Mouse (Mus musculus) heart, adult 8-10 months (tissue): ENCODE results near the gene Ppp1r26. TPM values are rescaled to one million over a fixed set of nuclear protein-coding genes. Genes with fewer than 3 reads are reported as not detected.

Source experiments
- DNase-seq: peaks from one replicate; pipeline ENCODE4 v3.0.0; 2022; ENCODE audit warnings: low spot score
- total RNA-seq, 4 experiments: library from RNA; stranded (reverse); gene quantifications; 2 replicates each; pipeline ENCODE4 v1.2.4; 2022

Ppp1r26 gene
- total RNA-seq, 4 experiments from 2014 or later, result 3.4 to 6.9 (median 3.9) TPM

DNA sequence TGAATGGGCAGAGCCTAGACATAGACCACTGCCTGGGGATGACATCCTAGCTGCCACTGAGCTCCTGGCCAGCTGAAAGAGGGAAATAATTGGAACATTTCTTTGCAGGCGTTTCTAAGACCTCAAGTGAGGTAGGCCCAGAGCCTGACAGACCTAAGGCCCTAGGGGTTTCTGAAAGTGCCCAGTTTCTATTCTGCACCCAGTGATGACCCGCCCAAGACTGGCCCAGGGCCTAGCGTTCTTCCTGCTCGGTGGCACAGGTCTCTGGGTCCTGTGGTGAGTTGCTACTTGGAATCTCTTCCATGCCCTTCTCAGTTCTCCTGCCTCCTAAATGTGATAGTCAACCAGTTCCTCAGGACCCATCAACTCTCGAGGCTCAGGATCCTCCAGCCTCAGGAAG, 51.0 kb downstream of the Ppp1r26 start:
- DNase-seq, result no peak

DNA sequence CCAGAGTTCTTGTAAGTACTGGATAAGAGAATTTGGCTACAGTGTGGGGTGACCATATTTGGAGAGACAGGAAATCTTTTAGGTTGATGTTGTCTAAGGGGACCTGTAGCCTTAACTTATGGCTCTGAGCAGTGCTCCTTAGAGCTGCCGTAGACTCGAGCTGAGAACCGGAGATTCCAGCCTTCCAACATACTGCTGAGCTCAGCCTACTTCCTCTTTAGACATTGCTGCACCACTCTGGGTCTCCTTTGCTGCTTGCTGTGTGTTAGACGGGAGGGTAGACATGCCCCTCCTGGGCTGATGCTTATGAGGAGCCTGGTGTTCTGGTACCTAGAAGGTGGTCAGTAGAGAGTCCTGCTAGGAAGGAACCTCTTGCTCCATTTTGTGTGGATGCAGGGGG, 51.8 kb downstream of the Ppp1r26 start:
- DNase-seq, result no peak

GRCm38 (mm10) chr2:28502987-28503386, 56.4 kb downstream of the Ppp1r26 start:
- DNase-seq, result no peak

DNA sequence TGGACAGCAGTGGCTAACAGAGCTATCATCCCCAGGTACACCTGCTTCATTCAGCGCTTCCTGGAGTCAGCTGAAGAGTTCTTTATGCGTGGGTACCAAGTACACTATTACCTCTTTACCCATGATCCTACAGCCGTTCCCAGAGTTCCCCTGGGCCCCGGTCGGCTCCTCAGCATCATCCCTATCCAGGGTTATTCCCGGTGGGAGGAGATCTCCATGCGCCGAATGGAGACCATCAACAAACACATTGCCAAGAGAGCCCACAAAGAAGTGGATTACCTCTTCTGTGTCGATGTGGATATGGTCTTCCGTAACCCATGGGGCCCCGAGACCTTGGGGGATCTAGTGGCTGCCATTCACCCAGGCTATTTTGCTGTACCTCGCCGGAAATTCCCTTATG, 58.1 kb downstream of the Ppp1r26 start:
- no peak for DNase-seq

Other genes starting within 250 kb of the Ppp1r26 start
- gene 1700007K13Rik, start 19.5 kb downstream of the Ppp1r26 start, total RNA-seq, result under 1 TPM in 1 of 4 experiments, not detected in 3; 0.43 TPM
- 10 to 100 TPM; 39.1 to 46.8 (median 42.0) TPM for gene Mrps2, start 21.3 kb downstream of the Ppp1r26 start, total RNA-seq
- gene Gbgt1, start 50.1 kb downstream of the Ppp1r26 start, total RNA-seq, result 1 to 10 TPM; 1.2 to 2.4 (median 2.1) TPM
- gene Gm10134, start 59.3 kb downstream of the Ppp1r26 start, total RNA-seq, result 1 to 10 TPM in 2 of 4 experiments, not detected in 2; 1.4 TPM
- 10 to 100 TPM in 2 of 4 experiments, 1 to 10 TPM in 2; 8.5 to 13.9 (median 9.8) TPM for gene Ralgds, start 66.3 kb downstream of the Ppp1r26 start, total RNA-seq
- not detected for gene Cel, start 116.6 kb downstream of the Ppp1r26 start, total RNA-seq
- gene Gtf3c5, start 137.0 kb downstream of the Ppp1r26 start, total RNA-seq, result 10 to 100 TPM in 3 of 4 experiments, 1 to 10 TPM in 1; 9.9 to 13.2 (median 10.6) TPM
- under 1 TPM in 1 of 4 experiments, not detected in 3; 0.78 TPM for gene Gfi1b, start 175.2 kb downstream of the Ppp1r26 start, total RNA-seq
- 10 to 100 TPM; 23.7 to 31.3 (median 28.8) TPM for gene Tsc1, start 194.4 kb downstream of the Ppp1r26 start, total RNA-seq